In the genomic region with DNA sequence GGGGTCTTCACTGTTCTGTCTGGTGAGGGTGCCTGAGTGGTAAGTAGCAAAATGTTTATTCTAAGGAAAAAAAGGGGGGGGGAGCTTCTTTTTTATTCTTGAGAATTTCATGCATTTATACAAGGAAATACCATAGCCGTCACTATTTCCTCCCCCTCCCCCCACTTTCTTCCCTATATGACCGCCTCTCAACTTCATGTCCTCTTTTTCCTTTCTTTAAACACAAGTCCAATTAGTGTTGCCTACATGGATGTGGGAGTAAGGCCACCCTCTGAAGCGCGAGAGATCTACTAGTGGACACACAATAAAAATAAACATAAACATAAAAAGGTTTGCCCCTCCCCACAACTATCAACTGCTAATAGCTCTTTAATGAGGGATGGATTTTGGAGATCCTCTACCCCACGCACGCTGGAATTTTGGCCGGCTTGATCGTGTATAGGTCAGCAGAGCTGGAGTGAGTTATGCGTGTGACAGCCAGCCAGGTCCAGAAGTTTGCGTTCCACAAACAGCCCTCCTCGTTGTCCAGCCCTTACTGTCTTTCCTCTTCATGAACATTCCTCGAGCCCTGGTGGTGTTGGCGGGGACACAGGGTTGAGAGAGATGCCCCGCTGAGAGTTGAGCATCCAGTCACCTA, we compare ENCODE assay signal across 9 mouse cellular contexts. TPM values are rescaled to one million over a fixed set of nuclear protein-coding genes. Genes with fewer than 3 reads are reported as not detected.
DNase-seq lines count a peak whose midpoint lies in the region; ATAC-seq lines count a peak whose summit lies in the region.
"Had no signal": no experiment of that assay in that cellular context is flagged by ENCODE, and none has a peak within 500 bp of the region (broad histone marks: within the 10 kb centered on the region; RNA-seq: fewer than 3 reads in every experiment).

No protein-coding gene starts in this region.

- H3K9ac ChIP-seq in liver, embryonic 11.5 days (ENCODE audit: low read depth, low read length): no peak overlapping the region
- no peak overlapping the region for H3K9ac ChIP-seq in forebrain, embryonic 12.5 days
- no peak overlapping the region for H3K9ac ChIP-seq in hindbrain, embryonic 14.5 days
- no peak overlapping the region for H3K9ac ChIP-seq in midbrain, embryonic 15.5 days

- no peak overlapping the region for H3K4me3 ChIP-seq in liver, embryonic 11.5 days (ENCODE audit: low read depth, low read length)
- no peak overlapping the region for H3K4me3 ChIP-seq in forebrain, embryonic 12.5 days (replicated peaks)
- H3K4me3 ChIP-seq in hindbrain, embryonic 14.5 days (replicated peaks; ENCODE audit: low read length): no peak overlapping the region
- peak overlapping the region; percentile 24; the same call in 1 of the 2 replicates for H3K4me3 ChIP-seq in midbrain, embryonic 15.5 days

- no peak for ATAC-seq in liver, embryonic 11.5 days (replicated peaks; ENCODE audit: low FRiP score)
- peak; percentile 24; the same call in 1 of the 2 replicates for ATAC-seq in forebrain, embryonic 12.5 days (ENCODE audit: low FRiP score)
- no peak for ATAC-seq in hindbrain, embryonic 14.5 days (ENCODE audit: low FRiP score)
- peak; percentile 57 for ATAC-seq in midbrain, embryonic 15.5 days (replicated peaks)

- no peaks in the 10 kb centered on the region for H3K9me3 ChIP-seq in liver, embryonic 11.5 days (ENCODE audit: control insufficient read depth, low read length)
- H3K9me3 ChIP-seq in forebrain, embryonic 12.5 days: no peaks in the 10 kb centered on the region
- no peaks in the 10 kb centered on the region for H3K9me3 ChIP-seq in hindbrain, embryonic 14.5 days (ENCODE audit: control insufficient read depth, low read length)
- no peaks in the 10 kb centered on the region for H3K9me3 ChIP-seq in midbrain, embryonic 15.5 days

- peak overlapping the region; percentile 22 for H3K4me2 ChIP-seq in liver, embryonic 11.5 days
- H3K4me2 ChIP-seq in forebrain, embryonic 12.5 days: peak overlapping the region; percentile 22
- H3K4me2 ChIP-seq in hindbrain, embryonic 14.5 days (replicated peaks): peak overlapping the region; percentile 45
- peak overlapping the region; percentile 49 for H3K4me2 ChIP-seq in midbrain, embryonic 15.5 days

- H3K27me3 ChIP-seq in liver, embryonic 11.5 days (replicated peaks; ENCODE audit: control insufficient read depth, insufficient read depth, low read length): no peaks in the 10 kb centered on the region
- H3K27me3 ChIP-seq in forebrain, embryonic 12.5 days: no peaks in the 10 kb centered on the region
- H3K27me3 ChIP-seq in hindbrain, embryonic 14.5 days (ENCODE audit: control insufficient read depth, insufficient read depth, low read length): no peaks in the 10 kb centered on the region
- H3K27me3 ChIP-seq in midbrain, embryonic 15.5 days (replicated peaks): no peaks in the 10 kb centered on the region

- H3K27ac ChIP-seq in liver, embryonic 11.5 days (ENCODE audit: low read depth, low read length): no peak overlapping the region
- H3K27ac ChIP-seq in forebrain, embryonic 12.5 days: 0 out of 2 replicates have a peak overlapping the region, but pooled peaks have one; percentile 53
- peak overlapping the region; percentile 22; the same call in 1 of the 2 replicates for H3K27ac ChIP-seq in hindbrain, embryonic 14.5 days
- H3K27ac ChIP-seq in midbrain, embryonic 15.5 days: peak overlapping the region; percentile 69

- DNase-seq in liver, embryonic 11.5 days (ENCODE audit: low spot score): no peak
- DNase-seq in liver: no peak
- no peak for DNase-seq in hindbrain, embryonic 14.5 days (ENCODE audit: low spot score)
- no peak for DNase-seq in embryo, embryonic 10 days (ENCODE audit: low spot score)
- no peak for DNase-seq in layer of hippocampus, postnatal 10 days (ENCODE audit: low spot score in 2 of 2)
- no peak for DNase-seq in testis, postnatal 14 days (ENCODE audit: low spot score)
- DNase-seq: gastrocnemius, postnatal 14 days had no signal

- H3K36me3 ChIP-seq in liver, embryonic 11.5 days (ENCODE audit: control insufficient read depth, insufficient read depth, low read length): no peaks in the 10 kb centered on the region
- no peaks in the 10 kb centered on the region for H3K36me3 ChIP-seq in forebrain, embryonic 12.5 days (replicated peaks)
- no peaks in the 10 kb centered on the region for H3K36me3 ChIP-seq in hindbrain, embryonic 14.5 days (replicated peaks; ENCODE audit: control insufficient read depth, insufficient read depth)
- H3K36me3 ChIP-seq in midbrain, embryonic 15.5 days (replicated peaks): no peaks in the 10 kb centered on the region

- whole genome bisulfite sequencing in liver, embryonic 11.5 days: 79% methylated on average over 14 of the region's 14 CpGs
- 84% methylated on average over 14 of the region's 14 CpGs for WGBS in forebrain, embryonic 12.5 days
- whole genome bisulfite sequencing in hindbrain, embryonic 14.5 days: 62% methylated on average over 14 of the region's 14 CpGs
- 68% methylated on average over 14 of the region's 14 CpGs for WGBS in midbrain, embryonic 15.5 days

- H3K4me1 ChIP-seq in liver, embryonic 11.5 days (replicated peaks; ENCODE audit: control insufficient read depth, insufficient read depth, low read length): no peaks in the 10 kb centered on the region
- H3K4me1 ChIP-seq in forebrain, embryonic 12.5 days: no peaks in the 10 kb centered on the region; the same call in 1 of the 2 replicates
- H3K4me1 ChIP-seq in hindbrain, embryonic 14.5 days (replicated peaks; ENCODE audit: control insufficient read depth, insufficient read depth, low read length): peaks cover 7% of the 10 kb centered on the region; the same call in 1 of the 2 replicates
- peaks cover 12% of the 10 kb centered on the region for H3K4me1 ChIP-seq in midbrain, embryonic 15.5 days

RNA-seq across cellular contexts. Expression of a gene that starts 24.7 kb away (rescaled TPM):
- 44.4 and 51.7 TPM in 2 replicates for polyA plus RNA-seq in liver, embryonic 11.5 days (2014; fragmentation: Nextera tagmentation; extraction: Ambion mirVana)
- polyA plus RNA-seq in forebrain, embryonic 12.5 days (2016; fragmentation: Nextera tagmentation; extraction: Ambion mirVana): 48.7 and 49.8 TPM in 2 replicates
- 35.4 and 37.3 TPM in 2 replicates for polyA plus RNA-seq in hindbrain, embryonic 14.5 days (2014; fragmentation: Nextera tagmentation; extraction: Ambion mirVana)
- 30.1 and 30.9 TPM in 2 replicates for polyA plus RNA-seq in midbrain, embryonic 15.5 days (2015; fragmentation: Nextera tagmentation; extraction: Ambion mirVana)
- 10 to 100 TPM; 47.7 to 51.1 TPM for total RNA-seq in layer of hippocampus, postnatal 10 days (2021)

RNA-seq across cellular contexts. Expression of a gene that starts 42.5 kb away (rescaled TPM):
- 3.4 and 4.6 TPM in 2 replicates for polyA plus RNA-seq in liver, embryonic 11.5 days (2014; fragmentation: Nextera tagmentation; extraction: Ambion mirVana)
- 0.61 and 0.74 TPM in 2 replicates for polyA plus RNA-seq in forebrain, embryonic 12.5 days (2016; fragmentation: Nextera tagmentation; extraction: Ambion mirVana)
- polyA plus RNA-seq in hindbrain, embryonic 14.5 days (2014; fragmentation: Nextera tagmentation; extraction: Ambion mirVana): 2.1 and 2.4 TPM in 2 replicates
- polyA plus RNA-seq in midbrain, embryonic 15.5 days (2015; fragmentation: Nextera tagmentation; extraction: Ambion mirVana): 2.6 and 5.1 TPM in 2 replicates
- total RNA-seq in layer of hippocampus, postnatal 10 days (2021): 1 to 10 TPM; 2.2 to 3.3 TPM

Comparison
In these comparisons a context has a peak if more than half of its experiments do, and no peak if none do; other contexts are left out.
1. ATAC-seq: peak in forebrain, embryonic 12.5 days (single experiment) and midbrain, embryonic 15.5 days (single experiment); none in liver, embryonic 11.5 days (single experiment) and hindbrain, embryonic 14.5 days (single experiment).
2. Peak in every context shown above with its lines, with median percentiles within 50 percentile points of each other: H3K4me2 ChIP-seq.